Mouse (Mus musculus) spleen, postnatal 4 days (tissue): ENCODE data around the gene Brf1.

Source experiments
- DNase-seq, 2 experiments: peaks; one replicate each; pipeline ENCODE4 v3.0.0; 2022; ENCODE audit warnings: low spot score in 2 of 2

Brf1 gene

GRCm38 (mm10) chr12:113000294-113001132, at the start of gene Brf1:
Brf1 (minus strand) TSS chr12:113000704.
- peak; percentile 97 to 98 for DNase-seq

- DNase-seq: no peak
Measured at GRCm38 (mm10) chr12:113049836-113050235, 49.3 kb upstream of the Brf1 start.

GRCm38 (mm10) chr12:113048103-113048502, 47.6 kb upstream of the Brf1 start:
- DNase-seq: no peak

- DNase-seq: no peak
Measured at GRCm38 (mm10) chr12:113046861-113047260, 46.4 kb upstream of the Brf1 start.

- DNase-seq: peak; percentile 55 to 75
Measured at GRCm38 (mm10) chr12:113044916-113045677, 44.6 kb upstream of the Brf1 start.

- DNase-seq: peak in 1 of 2 experiments; percentile 54
Measured at GRCm38 (mm10) chr12:113042543-113042942, 42.0 kb upstream of the Brf1 start.

GRCm38 (mm10) chr12:113041481-113042439, 41.3 kb upstream of the Brf1 start:
- no peak for DNase-seq

- no peak for DNase-seq
Measured at GRCm38 (mm10) chr12:113038414-113038813, 37.9 kb upstream of the Brf1 start.

- DNase-seq: no peak
Measured at GRCm38 (mm10) chr12:113036996-113037395, 36.5 kb upstream of the Brf1 start.

GRCm38 (mm10) chr12:113035093-113035492, 34.6 kb upstream of the Brf1 start:
- DNase-seq: no peak

GRCm38 (mm10) chr12:113032296-113033250, 32.1 kb upstream of the Brf1 start:
- no peak for DNase-seq

- no peak for DNase-seq
Measured at GRCm38 (mm10) chr12:113031441-113031840, 30.9 kb upstream of the Brf1 start.

GRCm38 (mm10) chr12:113030993-113031392, 30.5 kb upstream of the Brf1 start:
- DNase-seq: peak; percentile 69 to 82

- no peak for DNase-seq
Measured at GRCm38 (mm10) chr12:113030046-113030445, 29.5 kb upstream of the Brf1 start.

GRCm38 (mm10) chr12:113028898-113029297, 28.4 kb upstream of the Brf1 start:
- no peak for DNase-seq

- no peak for DNase-seq
Measured at GRCm38 (mm10) chr12:113028067-113028466, 27.6 kb upstream of the Brf1 start.

GRCm38 (mm10) chr12:113027495-113027894, 27.0 kb upstream of the Brf1 start:
- DNase-seq: no peak

- no peak for DNase-seq
Measured at GRCm38 (mm10) chr12:113026557-113026956, 26.1 kb upstream of the Brf1 start.

- DNase-seq: no peak
Measured at GRCm38 (mm10) chr12:113023082-113023481, 22.6 kb upstream of the Brf1 start.

- no peak for DNase-seq
Measured at GRCm38 (mm10) chr12:113021488-113021887, 21.0 kb upstream of the Brf1 start.
